Mouse (Mus musculus) lung, embryonic 15.5 days (tissue): Measurements from ENCODE around the gene Pard3. TPM values are rescaled to one million over a fixed set of nuclear protein-coding genes. Genes with fewer than 3 reads are reported as not detected.

Source experiments
- ATAC-seq: fragments of 200-750 bp; cut with Nextera tagmentation; 2 replicates; pipeline ENCODE4 v1.8.0; 2017; ENCODE audit warnings: moderate number of reproducible peaks, borderline replicate concordance; ENCODE audit not compliant: low FRiP score, low TSS enrichment; ENCODE audit errors: extremely low read depth
- H3K27ac ChIP-seq: fragments of 300-500 bp; sonication (generic); 2 replicates; pipeline ENCODE4 v1.5.1; 2015; ENCODE audit warnings: moderate library complexity, mild to moderate bottlenecking, inconsistent platforms
- H3K27me3 ChIP-seq: fragments of 300-500 bp; sonication (generic); 2 replicates; pipeline ENCODE4 v1.6.1; 2015; ENCODE audit warnings: inconsistent platforms
- H3K36me3 ChIP-seq: fragments of 300-500 bp; sonication (generic); 2 replicates; pipeline ENCODE4 v1.6.1; 2015; ENCODE audit warnings: inconsistent platforms
- H3K4me1 ChIP-seq: fragments of 300-500 bp; sonication (generic); 2 replicates; pipeline ENCODE4 v1.6.1; 2015; ENCODE audit warnings: inconsistent platforms
- H3K4me2 ChIP-seq: fragments of 300-500 bp; sonication (generic); 2 replicates; pipeline ENCODE4 v1.6.1; 2015; ENCODE audit warnings: inconsistent platforms, mild to moderate bottlenecking, moderate library complexity
- H3K4me3 ChIP-seq: fragments of 300-500 bp; sonication (generic); 2 replicates; pipeline ENCODE4 v1.5.1; 2015; ENCODE audit warnings: mild to moderate bottlenecking, inconsistent platforms
- H3K9ac ChIP-seq: fragments of 300-500 bp; sonication (generic); 2 replicates; pipeline ENCODE4 v1.6.1; 2015; ENCODE audit warnings: inconsistent platforms
- H3K9me3 ChIP-seq: fragments of 300-500 bp; sonication (generic); 2 replicates; pipeline ENCODE4 v1.6.1; 2016; ENCODE audit warnings: inconsistent platforms
- WGBS: fragments of 180-500 bp; shearing (Covaris S2); methylation state at CpG from one replicate; pipeline ENCODE4 v1.1.7; 2015; 5-methylcytosine and 5-hydroxymethylcytosine counted together
- polyA plus RNA-seq: library from polyadenylated mRNA; unstranded; fragments of >200 nt; fragmentation: Nextera tagmentation; extraction: Ambion mirVana; gene quantifications from 2 replicates; pipeline ENCODE4 v1.2.1, GENCODE M21; 2015

Gene Pard3
- polyA plus RNA-seq, 1 experiment from 2014 or later, result 21.9 TPM

DNA sequence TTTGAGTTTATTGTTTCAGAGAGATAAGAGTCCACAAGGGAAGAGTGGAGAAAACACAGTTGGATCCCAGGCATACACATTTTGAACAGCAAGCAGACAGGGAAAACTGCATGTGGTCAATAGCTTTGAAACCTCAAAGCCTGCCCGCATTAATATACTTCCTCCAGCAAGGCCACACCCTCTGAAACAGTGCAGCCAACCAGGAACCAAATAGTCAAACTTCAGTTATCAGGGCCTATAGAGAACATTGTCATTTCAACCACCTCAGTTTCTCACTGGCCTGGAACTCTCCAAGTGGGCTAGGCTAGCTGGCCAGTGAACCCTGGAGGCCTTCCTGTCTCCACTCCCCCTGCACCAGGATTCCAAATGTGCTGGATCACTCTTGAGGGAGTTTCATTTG, 442.6 kb downstream of the Pard3 start:
- Histone ChIP-seq H3K27ac (no peak overlapping the region), H3K9me3 (no peaks in the 10 kb centered on the region), H3K36me3 (no peaks in the 10 kb centered on the region), H3K27me3 (no peaks in the 10 kb centered on the region), H3K4me2 (no peak overlapping the region), H3K4me3 (no peak overlapping the region), H3K4me1 (no peaks in the 10 kb centered on the region), H3K9ac (no peak overlapping the region)
- ATAC-seq, result no peak
- 86% methylated on average over 1 of the region's 1 CpGs for WGBS

DNA sequence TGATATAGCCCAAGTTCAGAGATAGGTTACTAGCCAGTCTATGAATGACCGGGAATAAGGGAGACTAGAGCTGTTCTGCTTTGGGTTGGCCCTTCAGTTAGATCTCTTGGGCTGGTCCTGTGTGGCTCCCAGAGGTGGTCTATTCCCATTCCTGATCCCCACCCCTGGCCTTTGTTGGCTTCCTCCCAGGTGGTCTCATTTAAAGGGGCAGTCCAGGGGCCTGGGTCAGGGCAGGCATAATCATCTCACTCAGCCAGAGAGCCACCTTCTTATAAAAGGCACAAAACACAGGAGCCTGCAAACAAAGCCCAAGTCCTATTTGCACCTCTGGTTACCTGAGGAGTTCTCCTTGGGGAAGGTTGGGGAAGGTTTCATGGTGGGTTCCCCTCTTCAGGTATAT, 447.6 kb downstream of the Pard3 start:
- Histone ChIP-seq H3K4me2 (no peak overlapping the region), H3K9ac (no peak overlapping the region), H3K4me1 (peaks cover 15% of the 10 kb centered on the region; the same call in 1 of the 2 replicates), H3K4me3 (no peak overlapping the region), H3K27me3 (no peaks in the 10 kb centered on the region), H3K36me3 (no peaks in the 10 kb centered on the region), H3K27ac (no peak overlapping the region), H3K9me3 (no peaks in the 10 kb centered on the region)
- WGBS, result 75% methylated on average over 1 of the region's 1 CpGs
- no peak for ATAC-seq

DNA sequence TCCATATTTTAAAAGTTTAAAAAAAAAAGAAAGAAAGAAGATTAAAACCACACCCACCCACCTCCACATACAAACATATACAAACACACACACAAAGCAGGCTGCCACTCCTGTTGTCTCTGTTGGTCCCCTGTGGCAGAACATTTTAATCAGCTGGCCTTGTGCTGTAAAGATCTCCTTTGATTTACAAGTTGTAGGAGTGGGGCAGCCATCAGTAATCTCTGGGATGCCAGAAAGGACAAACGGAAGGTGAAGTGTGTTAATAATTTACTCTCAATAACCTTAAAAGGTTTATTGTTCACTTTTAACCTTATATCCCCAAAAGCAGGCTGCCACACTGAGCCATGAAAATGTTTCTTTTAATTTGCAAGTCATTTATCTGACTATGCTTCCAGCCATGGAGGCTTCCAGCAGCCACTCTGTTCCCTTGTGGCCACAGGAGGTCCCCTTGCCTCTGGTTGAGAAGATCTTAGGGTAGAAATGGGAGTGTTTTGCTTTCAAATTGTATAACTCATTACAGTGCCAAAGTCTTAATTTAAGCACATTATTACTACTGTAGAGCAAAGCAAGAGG, 448.4 kb downstream of the Pard3 start:
- H3K4me3 ChIP-seq, result no peak overlapping the region

DNA sequence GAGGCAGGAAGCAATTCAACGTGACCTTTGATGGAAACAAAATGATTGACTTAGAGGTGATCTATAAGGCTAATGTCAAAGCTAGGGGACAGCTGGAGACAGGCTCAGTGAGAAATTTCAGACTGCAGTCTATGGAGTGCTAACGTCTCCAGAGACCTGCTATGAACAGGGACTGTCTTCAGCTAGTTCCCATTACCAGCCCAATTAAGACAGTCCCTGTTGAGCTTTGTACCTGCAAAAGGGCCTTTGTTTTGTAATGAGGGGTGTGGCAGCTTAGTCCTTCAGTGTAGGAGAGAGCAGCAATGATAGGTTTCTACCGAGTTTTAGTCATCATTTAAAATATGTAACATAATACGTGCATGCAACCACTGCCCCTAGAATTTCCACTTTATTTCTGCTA, 448.9 kb downstream of the Pard3 start:
- Histone ChIP-seq H3K4me3 (no peak overlapping the region), H3K36me3 (no peaks in the 10 kb centered on the region), H3K9ac (no peak overlapping the region), H3K9me3 (no peaks in the 10 kb centered on the region), H3K4me2 (no peak overlapping the region), H3K4me1 (peaks cover 16% of the 10 kb centered on the region; the same call in 1 of the 2 replicates), H3K27ac (no peak overlapping the region), H3K27me3 (no peaks in the 10 kb centered on the region)
- ATAC-seq, result no peak
- 55% methylated on average over 4 of the region's 4 CpGs for WGBS

More for the DNA sequence above, 448.4 kb downstream of the Pard3 start:
- no peak for ATAC-seq
- Histone ChIP-seq H3K36me3 (no peaks in the 10 kb centered on the region), H3K4me2 (no peak overlapping the region), H3K9me3 (no peaks in the 10 kb centered on the region), H3K9ac (no peak overlapping the region), H3K27ac (no peak overlapping the region), H3K4me1 (peaks cover 16% of the 10 kb centered on the region; the same call in 1 of the 2 replicates), H3K27me3 (no peaks in the 10 kb centered on the region)
- 52% methylated on average over 1 of the region's 1 CpGs for WGBS

DNA sequence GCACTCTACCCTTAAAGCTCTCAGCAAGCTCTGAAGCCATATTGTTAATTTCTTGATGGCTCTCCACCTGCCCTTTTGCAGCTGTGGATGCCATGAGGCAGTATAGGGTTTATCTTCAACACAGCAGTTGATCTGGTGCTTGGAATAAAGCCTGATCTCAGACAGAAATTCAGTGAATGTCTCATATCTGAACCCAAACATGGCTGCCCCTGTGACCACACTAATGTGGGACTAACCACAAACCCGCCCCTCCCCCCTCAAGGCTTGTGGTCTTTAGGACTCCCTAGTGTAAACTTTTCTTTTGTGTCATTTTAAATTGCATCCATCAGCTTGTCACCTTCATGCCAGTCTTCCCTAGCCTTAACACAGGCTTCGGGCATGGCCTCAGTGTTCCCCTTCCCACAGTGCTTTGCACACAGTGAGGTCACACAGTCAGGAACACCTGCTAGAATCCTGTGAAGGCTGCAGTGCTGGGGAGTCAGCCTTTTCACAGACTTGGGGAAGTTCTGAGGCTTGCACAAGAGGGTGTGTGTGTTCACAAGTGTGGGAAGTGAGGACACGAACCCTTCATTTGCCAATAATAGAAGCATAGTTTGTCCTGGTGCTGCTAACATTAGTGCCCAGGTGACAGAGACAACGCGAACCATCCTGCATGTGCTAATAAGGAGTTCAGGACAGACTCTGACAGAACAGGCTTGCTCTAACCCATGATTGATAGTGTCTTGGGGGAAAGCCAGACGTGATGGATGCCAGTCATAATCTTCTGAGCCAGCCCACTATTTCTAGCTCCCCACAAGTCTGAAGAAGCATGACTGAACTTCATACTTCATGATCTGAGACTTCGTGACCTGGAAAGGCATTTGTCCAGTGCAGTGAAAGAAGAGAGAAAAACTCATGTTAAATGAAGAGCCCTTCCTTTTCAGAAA, 451.4 kb downstream of the Pard3 start:
- no peaks in the 10 kb centered on the region for H3K9me3 ChIP-seq
- no peak overlapping the region for H3K4me2 ChIP-seq
- ATAC-seq, result no peak
- no peaks in the 10 kb centered on the region for H3K36me3 ChIP-seq
- H3K4me1 ChIP-seq, result peaks cover 16% of the 10 kb centered on the region; the same call in 1 of the 2 replicates
- no peak overlapping the region for H3K27ac ChIP-seq
- H3K27me3 ChIP-seq, result no peaks in the 10 kb centered on the region
- no peak overlapping the region for H3K4me3 ChIP-seq
- H3K9ac ChIP-seq, result no peak overlapping the region
- WGBS, result 60% methylated on average over 7 of the region's 7 CpGs

DNA sequence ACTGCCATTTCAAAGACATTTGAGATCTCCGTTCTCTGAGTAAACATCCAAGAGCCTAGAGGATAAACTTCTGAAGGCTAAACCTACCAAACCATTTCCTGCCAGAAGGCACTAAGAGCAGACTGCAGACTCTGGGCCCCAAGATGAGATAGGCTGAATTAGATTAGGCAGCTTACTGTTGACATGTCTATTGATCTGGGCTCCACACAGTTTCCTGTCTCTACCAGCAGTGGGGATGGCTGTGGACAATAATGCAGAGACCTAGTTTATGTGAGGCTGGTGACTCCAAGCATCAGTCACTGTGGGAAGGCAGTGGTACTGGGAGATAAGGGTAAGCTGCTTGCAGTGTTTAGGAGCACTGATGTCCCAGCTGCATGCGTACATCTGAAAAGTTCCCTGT, 452.4 kb downstream of the Pard3 start:
- WGBS, result 48% methylated on average over 2 of the region's 2 CpGs
- Histone ChIP-seq H3K36me3 (no peaks in the 10 kb centered on the region), H3K4me1 (peaks cover 16% of the 10 kb centered on the region; the same call in 1 of the 2 replicates), H3K9me3 (no peaks in the 10 kb centered on the region), H3K27ac (peak overlapping the region; percentile 33; the same call in 1 of the 2 replicates), H3K27me3 (no peaks in the 10 kb centered on the region), H3K9ac (no peak overlapping the region), H3K4me3 (no peak overlapping the region), H3K4me2 (no peak overlapping the region)
- ATAC-seq, result peak; percentile 19; the same call in 1 of the 2 replicates

DNA sequence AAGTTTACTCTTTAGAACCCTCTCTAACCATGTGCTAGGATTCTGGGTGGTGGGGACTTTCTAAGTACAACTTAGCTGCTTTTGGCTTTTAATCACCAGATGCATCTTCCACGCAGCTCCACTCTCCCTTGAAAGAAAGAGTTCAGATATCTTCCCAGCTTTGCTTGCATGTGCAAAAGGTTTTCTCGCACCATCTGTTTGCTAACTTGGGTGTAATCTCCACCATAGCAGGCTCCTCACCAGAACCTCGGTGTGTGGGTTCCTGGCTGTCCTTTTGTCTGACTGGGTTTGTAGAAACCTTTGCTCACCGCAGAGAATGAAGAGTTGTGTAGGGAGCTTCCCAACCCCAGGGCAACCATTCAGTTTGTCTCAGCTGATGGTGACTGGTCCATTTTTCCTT, 462.0 kb downstream of the Pard3 start:
- H3K4me2 ChIP-seq, result no peak overlapping the region
- H3K27me3 ChIP-seq, result no peaks in the 10 kb centered on the region
- H3K4me1 ChIP-seq, result no peaks in the 10 kb centered on the region
- H3K27ac ChIP-seq, result no peak overlapping the region
- no peaks in the 10 kb centered on the region for H3K9me3 ChIP-seq
- WGBS, result 70% methylated on average over 4 of the region's 4 CpGs
- no peaks in the 10 kb centered on the region for H3K36me3 ChIP-seq
- H3K9ac ChIP-seq, result no peak overlapping the region
- H3K4me3 ChIP-seq, result no peak overlapping the region
- ATAC-seq, result no peak

DNA sequence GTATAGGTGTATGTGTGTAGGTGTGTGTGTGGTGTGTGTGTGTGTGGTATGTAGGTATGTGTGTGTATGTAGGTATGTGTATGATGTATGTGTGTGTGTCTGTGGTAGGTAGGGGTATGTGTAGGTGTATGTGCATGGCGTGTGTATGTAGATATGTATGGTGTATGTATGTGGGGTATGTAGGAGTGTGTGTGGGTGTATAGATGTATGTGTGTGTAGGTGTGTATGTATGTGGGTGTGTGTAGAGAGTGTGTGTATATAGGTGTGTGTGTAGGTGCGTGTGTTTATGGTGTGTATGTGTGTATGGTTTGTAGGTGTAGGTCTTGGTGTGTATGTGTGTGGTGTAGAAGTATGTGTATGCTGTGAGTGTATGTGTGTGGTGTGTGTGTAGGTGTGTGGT, 464.6 kb downstream of the Pard3 start:
- WGBS, result 96% methylated on average over 2 of the region's 2 CpGs
- H3K4me2 ChIP-seq, result no peak overlapping the region
- no peaks in the 10 kb centered on the region for H3K9me3 ChIP-seq
- H3K27ac ChIP-seq, result no peak overlapping the region
- H3K4me3 ChIP-seq, result no peak overlapping the region
- peak; percentile 19; the same call in 1 of the 2 replicates for ATAC-seq
- no peaks in the 10 kb centered on the region for H3K27me3 ChIP-seq
- no peak overlapping the region for H3K9ac ChIP-seq
- no peaks in the 10 kb centered on the region for H3K4me1 ChIP-seq
- no peaks in the 10 kb centered on the region for H3K36me3 ChIP-seq

DNA sequence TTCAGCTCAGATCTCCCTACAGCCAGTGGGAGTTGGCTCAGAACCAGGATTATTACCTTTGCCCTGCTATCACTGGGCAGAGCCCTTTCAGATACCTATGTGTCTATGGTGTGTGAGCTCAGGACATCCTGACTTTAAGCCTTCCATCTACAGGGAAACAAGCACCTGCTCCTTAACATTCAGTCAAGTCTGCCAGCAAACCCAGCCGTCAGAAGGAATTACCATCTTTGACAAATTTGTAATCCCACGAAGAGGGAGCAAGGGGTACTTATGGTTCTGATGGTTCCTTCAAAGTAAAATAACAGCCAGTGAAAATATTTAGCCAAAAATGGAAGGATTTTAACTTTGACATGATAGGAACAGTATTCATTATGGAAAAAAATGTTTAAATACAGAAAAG, 466.1 kb downstream of the Pard3 start:
- Histone ChIP-seq H3K4me3 (no peak overlapping the region), H3K36me3 (no peaks in the 10 kb centered on the region), H3K27me3 (no peaks in the 10 kb centered on the region), H3K4me2 (no peak overlapping the region), H3K9ac (no peak overlapping the region), H3K9me3 (no peaks in the 10 kb centered on the region), H3K4me1 (peaks cover 7% of the 10 kb centered on the region; the same call in 1 of the 2 replicates), H3K27ac (no peak overlapping the region)
- 84% methylated on average over 2 of the region's 2 CpGs for WGBS
- ATAC-seq, result no peak

DNA sequence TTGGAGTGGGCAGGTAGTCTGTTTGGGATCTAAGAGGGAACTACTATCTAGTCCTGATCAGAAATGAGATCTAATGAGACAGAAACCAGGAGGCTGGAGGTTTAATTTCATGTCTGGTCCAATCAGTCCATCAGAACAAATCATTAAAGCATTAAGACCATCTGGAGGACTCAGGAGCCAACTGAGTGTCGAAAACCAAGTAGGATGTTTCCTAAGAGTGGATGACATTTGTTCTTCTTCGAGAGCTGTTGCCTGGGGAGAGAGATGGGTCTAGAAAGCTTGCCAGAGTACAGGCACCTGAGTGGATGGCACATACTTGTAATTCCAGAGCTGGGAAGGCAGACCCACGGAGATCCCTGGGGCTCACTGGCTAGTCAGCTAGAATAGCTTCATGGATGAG, 468.2 kb downstream of the Pard3 start:
- WGBS, result 68% methylated on average over 3 of the region's 3 CpGs
- H3K4me1 ChIP-seq, result peaks cover 16% of the 10 kb centered on the region; the same call in 1 of the 2 replicates
- no peak overlapping the region for H3K4me3 ChIP-seq
- no peaks in the 10 kb centered on the region for H3K36me3 ChIP-seq
- no peak overlapping the region for H3K27ac ChIP-seq
- no peaks in the 10 kb centered on the region for H3K27me3 ChIP-seq
- ATAC-seq, result no peak
- no peak overlapping the region for H3K4me2 ChIP-seq
- H3K9ac ChIP-seq, result no peak overlapping the region
- no peaks in the 10 kb centered on the region for H3K9me3 ChIP-seq

DNA sequence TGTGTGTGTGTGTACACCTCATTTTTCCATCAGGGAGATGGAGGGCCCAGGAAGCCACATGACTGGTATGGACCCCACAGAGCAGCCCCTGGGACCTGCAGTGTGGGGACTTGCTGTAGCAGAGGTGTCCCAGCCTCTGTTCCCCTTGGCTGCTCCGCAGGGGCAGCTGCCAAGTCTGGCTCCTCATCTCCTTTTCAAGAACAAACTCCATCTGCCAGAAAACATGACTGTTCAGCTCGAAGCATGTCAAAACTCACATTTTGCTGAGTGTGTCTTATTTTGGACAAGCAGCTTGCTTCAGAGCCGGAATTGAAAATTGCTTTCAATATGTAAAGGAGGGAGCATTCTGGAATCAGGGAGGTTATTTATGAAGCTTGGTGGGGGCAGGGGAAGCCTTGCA, 471.1 kb downstream of the Pard3 start:
- H3K27me3 ChIP-seq, result no peaks in the 10 kb centered on the region
- no peak overlapping the region for H3K9ac ChIP-seq
- H3K4me2 ChIP-seq, result peak overlapping the region; percentile 11; the same call in 1 of the 2 replicates
- no peak overlapping the region for H3K4me3 ChIP-seq
- 31% methylated on average over 3 of the region's 3 CpGs for WGBS
- ATAC-seq, result peak; percentile 85
- no peaks in the 10 kb centered on the region for H3K36me3 ChIP-seq
- H3K27ac ChIP-seq, result 0 out of 2 replicates have a peak overlapping the region, but pooled peaks have one; percentile 13
- H3K9me3 ChIP-seq, result no peaks in the 10 kb centered on the region
- H3K4me1 ChIP-seq, result peaks cover 16% of the 10 kb centered on the region; the same call in 1 of the 2 replicates
